Mouse (Mus musculus) megakaryocyte, embryonic 14.5 days (primary cell): Measurements from ENCODE around the gene Tbpl1.

ENCODE experiments used
- FLI1 ChIP-seq: IDR thresholded peaks from 2 replicates; pipeline ENCODE4 v1.6.1; 2012; ENCODE audit warnings: low read length, inconsistent platforms, mixed read lengths
- GATA1 ChIP-seq: IDR thresholded peaks from 3 replicates; pipeline ENCODE4 v1.6.1; 2012; ENCODE audit warnings: mixed read lengths, low read length, inconsistent platforms, borderline replicate concordance

GRCm38 (mm10) chr10:22726295-22726694 lies 5.4 kb downstream of the Tbpl1 start:
- TF ChIP-seq GATA1 (no peak), FLI1 (no peak)
